Mouse (Mus musculus) liver, postnatal 0 days (tissue): ENCODE results near the gene Btbd8.

ENCODE experiments used
- CTCF ChIP-seq: sonication (generic); IDR thresholded peaks from 2 replicates; pipeline ENCODE4 v1.5.1; 2016; ENCODE audit warnings: antibody characterized with exemption, low read depth
- EP300 ChIP-seq: IDR thresholded peaks from 2 replicates; pipeline ENCODE4 v1.6.1; 2016; ENCODE audit warnings: antibody characterized with exemption, low read depth, mild to moderate bottlenecking

- TF ChIP-seq CTCF (no peak), EP300 (no peak)
Measured at GRCm38 (mm10) chr5:107507321-107507720, 69.5 kb downstream of the Btbd8 start, which contains the start of gene Gm42669.
